Mouse (Mus musculus) ovary, postnatal 10 days (tissue): ENCODE results near the gene Arhgef18.

Experiments used
- DNase-seq: peaks from one replicate; pipeline ENCODE4 v3.0.0; 2022; ENCODE audit warnings: low spot score

Arhgef18 gene

GRCm38 (mm10) chr8:3502217-3502616, 109.4 kb downstream of the Arhgef18 start:
- DNase-seq, result no peak
